Mouse (Mus musculus) T-helper 17 cell (primary cell): ENCODE data around the gene Fasl.

ENCODE experiments used
- in situ Hi-C, 2 experiments: fragments of 300-600 bp; cut with MboI, MseI; formaldehyde crosslinking; loops; 1 replicate in 1 of 2; 2 replicates in 1 of 2; pipeline ENCODE4 v1.15.1; 2025; ENCODE audit warnings: high pct_unique_total_duplicates in 2 of 2

Gene Fasl

DNA sequence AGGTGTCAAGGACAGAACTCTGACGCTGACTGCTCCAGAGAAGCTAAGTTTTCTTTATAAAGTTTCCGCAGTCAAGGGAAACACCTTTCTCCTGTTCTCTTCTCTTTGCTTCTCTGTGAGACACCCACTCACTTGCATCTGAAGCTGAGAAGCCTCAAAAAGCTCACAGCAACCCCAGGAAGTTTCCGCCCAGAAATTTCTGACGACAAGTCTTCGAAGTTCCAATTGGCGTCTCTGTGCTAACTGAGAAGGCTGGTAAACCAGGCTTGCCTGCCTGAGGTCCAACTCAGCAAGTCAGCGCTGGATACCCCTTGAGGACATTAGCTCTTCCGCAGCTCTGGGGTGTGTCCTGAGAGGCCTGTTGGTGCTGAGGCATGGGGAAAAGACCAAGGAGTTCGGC is at the start of gene Fasl:
TSS of gene Fasl (minus strand) at position 157 of the 400 bp plus-strand sequence.
- in situ Hi-C loops: loop anchor here in 1 of 2 experiments (10.0 kb wide), 1 partner anchor 1036 kb away; no protein-coding TSS in a partner anchor

DNA sequence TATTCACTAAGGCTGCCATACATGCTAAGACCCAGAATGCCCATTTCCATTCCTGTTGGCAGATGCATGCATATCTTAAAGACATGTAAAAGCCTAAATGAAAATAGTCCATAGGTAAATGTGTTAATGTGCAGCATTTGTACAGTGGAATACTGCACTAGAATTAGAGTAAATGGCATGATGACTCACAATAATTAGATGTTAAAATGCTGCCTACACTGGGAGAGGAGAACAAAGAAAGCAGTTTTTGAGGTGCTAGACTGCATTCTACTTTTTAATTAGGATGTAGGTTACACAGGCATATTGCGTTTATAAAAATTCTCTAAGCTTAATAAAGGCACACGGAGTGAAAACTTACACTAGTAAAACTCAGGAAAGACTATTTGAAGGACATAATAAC is 38.4 kb upstream of the Fasl start:
- in situ Hi-C loops: loop anchor here in 1 of 2 experiments (25.0 kb wide), 1 partner anchor 861 kb away; no protein-coding TSS in a partner anchor

DNA sequence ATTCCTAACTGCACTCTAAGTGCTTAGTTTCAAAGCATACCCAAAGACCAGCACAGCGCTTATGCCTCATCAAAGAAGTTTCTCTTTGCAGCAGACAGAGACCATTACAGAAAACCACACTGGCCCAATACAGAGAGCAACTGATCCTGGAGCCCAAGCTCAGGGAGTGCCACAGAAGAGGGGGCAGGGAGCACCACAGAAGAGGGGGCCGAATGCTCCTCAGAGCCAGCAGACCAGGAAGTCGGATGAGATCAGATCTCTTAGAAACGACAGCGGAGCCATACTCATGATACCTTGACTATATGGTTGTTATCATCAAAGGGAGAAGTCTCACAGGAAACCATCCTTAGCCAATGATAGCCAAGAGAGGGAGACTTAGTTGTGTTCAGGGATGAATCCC is 21.1 kb upstream of the Fasl start:
- in situ Hi-C loops: loop anchor here in 1 of 2 experiments (5.0 kb wide), 1 partner anchor 62 kb away; no protein-coding TSS in a partner anchor

DNA sequence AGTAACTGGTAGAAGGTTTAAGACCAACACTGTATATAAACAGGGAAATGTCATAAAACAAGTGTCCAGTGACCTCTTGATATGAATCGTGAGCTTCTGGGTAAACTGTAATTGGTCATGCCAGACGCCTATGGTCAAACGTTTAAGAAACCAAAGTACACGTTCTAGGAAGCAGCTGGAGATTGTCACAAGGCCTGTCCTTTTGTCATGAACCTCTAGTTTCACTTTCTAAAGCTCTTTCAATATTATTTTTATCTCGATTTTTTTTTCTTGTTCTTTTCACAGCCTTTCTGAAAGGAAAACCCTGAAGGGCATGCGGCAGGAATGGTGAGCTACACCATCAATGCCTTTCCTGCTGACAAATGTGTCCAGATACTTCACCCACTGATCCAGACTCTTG is 20.7 kb upstream of the Fasl start:
- in situ Hi-C loops: loop anchor here in 1 of 2 experiments (5.0 kb wide), 1 partner anchor 62 kb away; no protein-coding TSS in a partner anchor

DNA sequence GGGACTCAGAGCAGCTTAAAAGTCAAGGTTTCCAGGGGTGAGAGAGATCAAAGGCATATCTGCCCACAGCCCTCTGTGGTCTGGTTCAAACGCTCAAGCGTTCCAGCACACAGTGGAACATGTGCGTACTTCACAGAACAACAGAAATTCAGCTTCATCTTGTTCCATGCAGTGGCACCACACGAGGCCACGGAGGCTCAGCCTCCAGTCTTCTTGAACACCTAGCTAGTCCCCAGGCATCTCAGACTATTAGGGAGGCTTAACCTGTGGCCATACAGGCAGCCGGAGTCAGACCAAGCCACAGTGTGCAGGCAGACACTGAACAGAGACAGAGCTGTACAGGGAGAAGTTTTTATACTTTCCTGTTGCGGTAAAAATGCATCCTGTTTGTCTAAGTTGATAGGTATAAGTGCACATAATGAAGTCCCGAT is 16.3 kb upstream of the Fasl start:
- in situ Hi-C loops: no loop called here

DNA sequence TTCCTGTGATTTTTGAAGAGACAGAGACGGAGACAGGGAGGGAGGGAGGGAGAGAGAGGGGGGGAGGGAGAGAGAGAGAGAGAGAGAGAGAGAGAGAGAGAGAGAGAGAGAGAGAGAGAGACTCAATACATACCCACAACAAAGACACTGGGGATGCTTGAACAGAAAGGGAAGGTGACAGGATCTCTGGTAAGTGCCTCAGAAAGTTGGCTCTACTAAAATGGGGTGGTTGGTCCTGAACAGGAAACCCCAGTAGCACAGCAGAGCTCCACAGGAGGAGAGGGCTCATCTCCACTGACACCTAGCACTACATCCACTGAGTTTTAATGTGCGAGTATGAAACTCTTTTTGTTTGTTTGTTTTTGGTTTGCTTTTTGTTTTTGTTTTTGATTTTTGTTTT is 13.0 kb upstream of the Fasl start:
- in situ Hi-C loops: no loop called here

DNA sequence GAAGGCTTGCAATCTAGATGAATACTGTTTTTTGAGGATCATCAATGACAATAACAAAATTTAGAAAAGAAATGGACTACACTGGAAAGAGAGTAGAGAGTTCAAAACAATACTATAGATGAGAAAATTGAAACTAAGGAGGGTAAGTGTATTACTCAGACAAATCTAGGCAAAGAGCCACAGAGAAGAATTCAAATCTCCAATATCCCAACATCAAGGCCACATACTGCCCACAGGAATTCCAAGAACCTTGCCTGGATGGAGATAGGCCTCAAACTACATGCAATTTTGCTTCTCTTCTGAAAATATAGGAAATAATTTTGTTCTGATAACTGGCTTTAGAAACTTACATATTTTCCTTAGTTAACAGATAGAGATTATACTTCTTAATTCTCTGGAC is 12.0 kb upstream of the Fasl start:
- in situ Hi-C loops: no loop called here

DNA sequence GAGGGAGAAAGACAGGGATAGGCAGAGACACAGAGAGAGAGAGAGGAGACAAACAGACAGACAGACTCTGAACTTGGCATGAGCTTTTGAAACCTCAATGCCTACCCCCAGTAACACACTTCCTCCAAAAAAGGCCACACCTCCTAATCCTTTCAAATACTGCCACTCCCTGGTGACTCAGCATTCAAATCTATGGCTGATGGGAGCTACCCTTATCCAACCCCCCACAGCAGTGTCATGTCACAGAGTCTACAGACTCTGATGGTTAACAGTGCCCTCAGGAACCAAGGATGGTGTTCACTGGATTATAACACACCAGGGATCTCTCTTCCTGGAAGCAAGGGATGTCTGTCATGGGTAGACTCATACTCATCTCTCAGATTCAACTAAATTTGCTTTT is 11.5 kb upstream of the Fasl start:
- in situ Hi-C loops: no loop called here

DNA sequence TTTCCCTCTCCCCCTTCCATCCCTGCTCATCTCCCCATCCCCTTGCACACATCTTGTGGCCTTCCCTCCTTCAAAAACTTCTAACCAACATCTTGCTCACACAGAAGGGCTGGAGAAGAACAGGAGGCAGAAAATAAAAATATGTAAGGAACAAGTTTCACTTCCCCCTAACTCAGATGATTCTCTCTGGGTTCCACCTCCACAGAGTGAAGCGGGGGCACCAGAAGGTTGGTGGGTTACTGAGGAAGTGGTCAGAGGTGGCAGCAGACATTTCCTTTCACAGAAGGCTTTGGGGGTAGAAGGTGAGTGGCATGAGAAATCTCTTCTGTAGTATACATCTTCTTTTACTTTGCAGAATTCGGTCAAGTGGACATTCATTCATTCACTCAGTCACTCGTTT is 10.6 kb upstream of the Fasl start:
- in situ Hi-C loops: no loop called here

DNA sequence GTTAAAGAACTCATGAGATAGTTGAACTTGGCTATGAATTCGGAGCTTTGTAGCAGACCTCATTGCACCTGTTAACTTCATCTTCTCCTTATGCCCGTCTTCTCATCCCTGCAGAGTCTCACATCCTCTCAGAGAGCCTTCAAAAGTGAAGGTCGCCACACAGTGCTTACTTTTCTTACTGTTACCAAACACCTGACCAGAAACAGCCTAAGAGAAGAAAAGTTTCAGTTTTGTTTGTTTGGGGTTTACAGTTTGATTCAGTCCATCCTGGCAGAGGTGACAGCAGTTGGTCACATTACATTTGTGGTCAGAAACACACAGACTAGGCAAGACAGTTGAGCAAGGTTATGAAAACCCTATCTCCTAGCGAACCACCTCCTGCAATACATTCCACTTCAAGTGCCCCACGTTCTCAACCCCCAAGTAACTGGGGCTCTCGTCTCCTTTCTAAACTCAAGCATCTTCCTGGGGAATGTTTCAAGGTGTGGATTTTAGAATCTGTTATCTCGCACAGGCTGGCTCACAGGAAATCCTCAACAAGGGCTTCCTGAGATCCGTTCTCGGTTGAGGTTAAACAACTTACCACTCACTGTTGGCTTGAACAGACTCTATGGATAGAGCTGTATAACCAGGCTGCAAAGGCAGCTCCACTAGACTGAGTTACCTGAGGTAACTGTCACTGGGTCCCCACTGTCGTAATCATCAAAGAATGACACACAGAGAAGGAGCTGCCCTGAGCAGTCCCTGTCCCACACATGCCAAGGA is 6.3 kb upstream of the Fasl start:
- in situ Hi-C loops: no loop called here

DNA sequence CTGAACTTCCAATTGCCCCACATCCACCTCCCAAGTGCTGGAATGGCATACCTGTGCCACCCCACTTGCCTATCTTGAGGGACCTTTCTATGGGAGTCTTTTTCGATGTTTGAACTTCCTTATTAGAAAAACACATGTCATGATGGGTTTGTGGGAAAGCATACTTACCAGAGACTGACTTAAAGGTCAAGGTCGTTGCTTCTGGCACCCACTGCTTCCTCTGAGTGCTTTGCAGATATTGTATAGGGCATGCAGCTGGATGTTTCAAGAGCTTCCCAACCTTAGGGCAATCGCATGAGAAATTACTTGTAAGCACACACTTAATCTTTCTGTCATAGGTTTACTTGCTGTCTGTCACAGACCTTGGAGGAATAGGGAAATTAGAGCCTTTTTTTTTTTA is 5.0 kb upstream of the Fasl start:
- in situ Hi-C loops: no loop called here

DNA sequence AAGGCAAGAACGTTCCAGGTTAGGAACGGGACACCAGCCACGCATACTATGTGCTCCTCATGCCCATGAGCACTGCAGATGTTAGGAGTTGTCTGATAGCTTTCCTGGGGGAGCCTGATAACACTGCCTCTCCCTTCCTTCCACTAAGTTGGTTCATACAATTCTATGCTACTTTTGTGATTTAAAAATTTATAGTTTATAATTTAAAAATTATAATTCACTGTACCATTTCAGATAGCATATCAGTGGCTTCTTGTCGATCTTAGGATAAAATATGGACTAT is 4.3 kb upstream of the Fasl start:
- in situ Hi-C loops: no loop called here

DNA sequence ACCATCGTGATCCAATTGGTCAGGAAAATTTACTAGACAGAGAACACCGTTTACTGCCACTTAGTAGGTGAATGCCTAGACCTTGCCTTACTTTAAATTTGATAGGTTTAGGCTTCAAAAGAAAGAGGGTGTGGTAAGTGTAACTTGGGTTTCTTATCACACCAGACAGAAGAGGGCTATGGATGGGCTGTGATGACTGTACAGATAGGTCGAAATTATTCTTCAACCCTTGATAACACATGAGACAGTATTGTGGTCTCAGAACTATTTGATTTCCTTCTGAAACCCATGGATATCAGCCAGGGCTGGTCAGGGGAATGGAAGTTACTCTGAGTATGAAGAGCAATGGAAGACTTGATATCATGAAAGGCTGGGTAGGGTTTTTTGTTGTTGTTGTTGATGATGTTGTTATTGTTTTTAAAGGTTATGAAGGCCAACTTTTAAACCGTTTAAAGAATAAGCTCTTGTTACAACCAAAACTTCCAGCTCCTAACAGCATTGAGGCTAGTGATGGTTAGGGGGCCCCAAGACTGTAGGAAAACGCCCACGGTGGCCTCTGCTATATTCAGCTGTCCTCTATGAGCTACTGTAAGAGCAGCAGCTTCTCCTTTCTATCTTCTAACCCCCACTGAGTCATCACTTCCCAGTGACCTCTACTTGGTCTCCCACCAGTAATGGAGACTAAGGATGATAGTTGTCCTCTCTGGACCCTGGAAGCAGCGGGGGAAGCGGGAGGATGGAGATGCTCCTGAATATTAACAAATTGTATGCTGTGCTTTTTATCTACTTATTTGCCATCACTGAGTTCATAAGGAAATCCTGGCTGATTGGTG is 3.8 kb upstream of the Fasl start:
- in situ Hi-C loops: no loop called here

DNA sequence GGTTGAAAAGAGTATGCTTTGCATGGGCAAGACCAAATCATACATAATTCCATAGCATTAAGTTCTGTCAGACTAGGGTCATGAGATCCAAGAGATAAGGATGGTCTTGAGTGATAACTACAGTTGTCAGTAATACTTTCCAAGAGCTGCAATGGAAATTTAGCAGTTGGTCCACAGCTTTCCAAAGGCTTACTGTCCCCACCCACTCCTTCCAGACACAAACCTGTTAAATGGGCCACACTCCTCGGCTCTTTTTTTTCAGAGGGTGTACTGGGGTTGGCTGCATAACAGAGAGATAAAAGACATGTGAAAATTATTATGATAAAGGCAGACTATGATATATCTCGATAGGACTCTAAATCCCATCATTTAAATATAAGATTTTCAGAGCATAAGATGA is 5.6 kb downstream of the Fasl start:
- in situ Hi-C loops: loop anchor here in 1 of 2 experiments (10.0 kb wide), 1 partner anchor 1042 kb away; no protein-coding TSS in a partner anchor

DNA sequence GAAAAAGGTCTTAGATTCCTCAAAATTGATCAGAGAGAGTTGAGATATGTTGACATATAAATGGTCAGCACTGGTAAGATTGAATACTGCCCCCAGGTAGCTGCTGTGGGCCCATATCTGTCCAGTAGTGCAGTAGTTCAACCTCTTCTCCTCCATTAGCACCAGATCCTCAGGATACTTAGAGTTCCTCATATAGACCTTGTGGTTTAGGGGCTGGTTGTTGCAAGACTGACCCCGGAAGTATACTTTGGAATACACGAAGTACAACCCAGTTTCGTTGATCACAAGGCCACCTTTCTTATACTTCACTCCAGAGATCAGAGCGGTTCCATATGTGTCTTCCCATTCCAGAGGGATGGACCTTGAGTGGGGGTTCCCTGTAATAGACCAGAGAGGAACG is 6.7 kb downstream of the Fasl start:
- in situ Hi-C loops: loop anchor here in 1 of 2 experiments (10.0 kb wide), 1 partner anchor 1043 kb away; no protein-coding TSS in a partner anchor

DNA sequence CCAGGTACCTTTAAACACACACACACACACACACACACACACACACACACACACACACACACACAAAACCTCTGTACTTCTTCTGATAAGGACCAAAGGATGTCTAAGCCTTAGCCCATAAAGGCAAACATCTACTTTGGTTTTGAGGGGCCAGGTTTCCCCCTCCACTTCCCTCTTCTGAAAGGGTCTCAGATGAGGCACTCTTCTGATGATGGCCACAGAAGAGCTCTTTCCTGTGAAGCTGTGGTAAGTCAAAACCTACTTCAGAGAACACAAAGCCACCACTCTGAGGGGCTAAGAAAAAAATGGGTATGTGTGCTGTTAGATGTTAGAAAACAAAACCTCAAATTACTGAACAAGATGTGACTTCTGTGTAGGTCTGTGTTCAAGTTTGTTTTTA is 9.2 kb downstream of the Fasl start:
- in situ Hi-C loops: no loop called here

DNA sequence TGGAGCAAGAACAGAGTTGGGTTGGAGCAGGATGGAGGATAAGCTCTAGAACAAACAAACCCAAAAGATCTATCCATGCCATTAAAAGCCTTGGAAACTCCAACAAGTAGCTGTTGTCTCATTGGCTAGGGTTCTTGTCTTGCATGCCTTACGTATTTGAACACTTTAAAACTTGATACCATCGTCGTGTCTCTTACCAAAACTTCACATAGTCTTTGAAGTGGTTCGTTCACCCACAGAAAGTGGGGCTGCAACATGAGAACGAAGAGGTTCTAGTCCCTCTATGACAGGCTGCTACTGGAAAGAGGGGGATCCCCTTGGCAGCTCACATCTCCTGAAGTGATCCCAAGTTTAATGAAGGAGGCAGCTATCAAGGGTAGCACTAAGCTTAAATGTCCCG is 13.1 kb downstream of the Fasl start:
- in situ Hi-C loops: no loop called here

DNA sequence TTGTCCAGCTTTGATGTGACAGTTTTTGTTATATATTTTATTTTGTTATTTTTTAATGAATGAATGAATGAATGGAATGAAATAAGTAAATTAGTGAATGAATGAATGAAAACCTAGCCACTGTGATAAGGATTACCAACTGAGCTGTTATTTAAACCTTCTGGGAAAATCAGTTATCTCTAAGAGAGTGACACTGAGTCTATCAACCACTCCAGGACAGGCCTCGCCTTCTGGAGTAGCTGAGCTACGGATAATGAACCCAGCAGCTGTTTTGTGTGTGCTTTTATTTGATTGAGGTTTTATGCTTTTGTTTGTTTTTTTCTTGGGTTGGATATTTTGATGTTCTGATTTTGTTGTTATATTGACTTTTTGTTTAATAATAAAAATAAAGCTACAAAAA is 17.0 kb downstream of the Fasl start:
- in situ Hi-C loops: no loop called here

DNA sequence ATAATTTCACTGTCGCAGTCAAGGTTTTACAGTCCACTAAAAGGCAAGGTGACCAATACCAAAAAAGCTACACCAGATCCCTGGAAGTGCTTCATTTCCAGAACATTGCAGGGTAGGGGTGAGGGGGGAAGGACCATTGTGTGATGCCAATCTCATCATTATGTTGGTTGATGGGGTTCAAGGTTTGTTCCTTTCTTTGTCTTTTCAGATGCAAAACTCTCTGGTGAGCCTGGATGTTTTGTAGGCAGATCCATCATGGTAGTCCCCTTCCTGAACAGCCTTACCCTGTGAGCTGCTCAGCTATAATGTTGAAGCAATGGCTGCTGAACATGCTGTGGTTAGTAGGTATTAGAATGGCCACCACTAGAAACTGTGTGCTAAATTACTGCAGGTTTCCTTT is 19.0 kb downstream of the Fasl start:
- in situ Hi-C loops: no loop called here

DNA sequence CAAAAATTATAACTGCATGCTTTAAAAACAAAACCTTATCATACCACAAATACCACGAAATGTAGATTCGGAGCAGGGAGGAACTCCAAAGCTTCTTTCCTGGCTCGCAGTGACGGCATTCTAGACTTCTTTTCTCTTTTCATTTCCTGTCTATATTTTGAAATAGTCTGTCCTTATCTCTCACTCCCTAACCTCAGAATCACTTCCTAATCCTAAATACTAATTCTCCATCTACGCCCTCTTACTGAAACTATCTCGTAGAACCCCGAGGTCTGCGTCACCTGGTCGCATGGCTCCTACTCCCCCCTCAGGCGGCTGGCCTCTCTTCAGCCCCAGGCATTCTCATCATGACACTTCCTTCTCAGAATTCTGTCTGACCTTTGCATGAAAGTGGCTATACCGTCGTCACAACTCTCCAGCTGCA is 21.2 kb downstream of the Fasl start:
- in situ Hi-C loops: no loop called here

DNA sequence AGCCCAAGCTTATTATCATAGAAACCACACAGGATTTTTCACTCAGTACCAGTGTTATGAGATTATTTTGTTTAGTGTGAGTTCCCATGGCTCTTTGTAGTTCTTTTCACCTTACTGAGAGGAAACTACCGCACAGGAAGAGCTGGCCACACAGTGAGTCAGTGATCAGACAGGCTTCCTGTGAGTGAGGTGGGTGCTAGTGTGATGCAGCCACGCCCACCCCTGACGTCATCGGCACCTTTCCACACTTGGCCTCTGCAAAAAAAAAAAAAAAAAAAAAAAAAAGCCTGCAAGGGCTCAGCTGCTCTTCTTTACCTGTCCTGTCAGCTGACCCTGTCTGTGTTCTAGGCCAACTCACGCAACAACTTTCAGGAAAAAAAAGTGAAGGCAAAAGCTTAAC is 21.6 kb downstream of the Fasl start:
- in situ Hi-C loops: no loop called here

DNA sequence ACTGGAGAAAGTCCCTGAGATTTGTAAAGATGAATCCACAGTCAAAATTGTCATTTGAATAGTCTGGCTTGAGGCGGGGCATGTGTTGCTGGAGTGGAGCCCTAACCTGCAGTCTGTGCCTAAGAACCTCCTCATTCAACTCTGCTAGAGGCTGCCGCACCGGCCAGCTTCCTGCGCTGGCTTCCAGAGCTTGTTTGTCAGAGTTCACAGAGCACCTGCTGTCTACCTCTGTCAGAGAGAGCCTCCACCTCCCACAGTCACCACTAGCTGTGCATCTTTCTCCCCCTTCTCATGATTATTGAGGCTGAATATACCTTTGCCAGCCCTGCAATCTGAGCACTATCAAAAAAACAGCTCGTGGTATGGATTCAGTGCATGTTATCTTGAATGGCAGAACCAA is 22.4 kb downstream of the Fasl start:
- in situ Hi-C loops: no loop called here

DNA sequence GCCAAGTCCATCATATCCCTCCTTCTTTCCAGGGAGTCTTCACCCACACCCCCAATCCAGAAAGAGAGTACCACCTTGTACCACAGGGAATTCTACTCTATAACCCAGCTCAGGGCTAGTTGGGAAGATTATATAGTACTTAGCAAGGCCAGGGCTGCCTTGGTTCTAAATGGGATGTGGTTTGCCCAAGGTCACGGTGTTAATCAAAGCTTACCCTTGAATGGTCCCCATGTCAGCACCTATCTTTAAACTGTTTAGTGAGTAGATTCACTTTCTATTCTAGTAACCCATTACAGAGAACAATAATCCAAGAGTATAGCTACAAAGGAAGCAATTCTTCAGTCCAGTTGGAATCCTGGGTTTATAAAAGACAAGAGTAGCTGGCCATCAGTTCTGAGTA is 23.3 kb downstream of the Fasl start:
- in situ Hi-C loops: no loop called here
